Mouse (Mus musculus) heart, postnatal 0 days (tissue): ENCODE measurements at regions not wholly inside any gene's neighbourhood (a gene's known extent, or its start where the extent isn't known, plus 50 kb on each side); places are given as distances from the start of the nearest gene placed in this dataset.

Source experiments
- CTCF ChIP-seq: IDR thresholded peaks from 2 replicates; pipeline ENCODE4 v1.5.1; 2016; ENCODE audit warnings: antibody characterized with exemption, control low read depth, low read depth
- EP300 ChIP-seq: IDR thresholded peaks from 2 replicates; pipeline ENCODE4 v1.6.1; 2016; ENCODE audit warnings: antibody characterized with exemption, low read depth

DNA sequence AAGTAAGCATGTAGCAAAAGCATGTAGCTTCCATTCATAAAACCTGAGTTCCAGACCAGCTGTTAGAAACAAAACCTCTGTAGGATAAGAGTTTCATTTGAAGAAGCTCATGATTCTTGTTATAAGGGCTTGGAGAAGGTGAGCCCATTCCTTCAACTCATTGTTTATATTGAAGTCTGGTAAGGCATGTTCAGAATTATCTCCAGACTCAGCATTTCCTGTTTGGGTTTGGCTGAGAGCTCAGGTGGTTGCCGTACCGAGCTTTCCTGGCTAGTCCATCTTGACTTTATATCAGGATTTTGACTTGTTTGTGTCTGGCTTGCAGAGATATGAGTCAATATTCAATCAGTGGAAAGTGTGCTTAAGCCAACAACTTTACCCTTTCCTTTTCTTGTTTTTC lies 154.6 kb upstream of the 2610001J05Rik start:
- TF ChIP-seq CTCF (no peak), EP300 (no peak)
